Mouse (Mus musculus) retina, postnatal 1 day (tissue): ENCODE data around the gene Garem2.
"Not testable (repeated sequence)": the region's sequence is repeated elsewhere in the genome, so short reads cannot be mapped to it uniquely, and the experiment has no call there.

Experiments
- DNase-seq: peaks from one replicate; pipeline ENCODE4 v3.0.0-alpha.2; 2012

Gene Garem2

GRCm38 (mm10) chr5:30104841-30105667, at the start of gene Garem2:
Gene Garem2 (plus strand): TSS chr5:30105161.
- peak; percentile 65 for DNase-seq

GRCm38 (mm10) chr5:30058216-30058731, 46.7 kb upstream of the Garem2 start:
- DNase-seq, result no peak

- not testable (repeated sequence) for DNase-seq
These were observed 45.4 kb upstream of the Garem2 start for GRCm38 (mm10) chr5:30059607-30060006.

GRCm38 (mm10) chr5:30067726-30068125, 37.2 kb upstream of the Garem2 start:
- DNase-seq, result no peak

- DNase-seq, result no peak
These were observed 33.3 kb upstream of the Garem2 start for GRCm38 (mm10) chr5:30071677-30072076.

GRCm38 (mm10) chr5:30072377-30072776, 32.6 kb upstream of the Garem2 start:
- no peak for DNase-seq

GRCm38 (mm10) chr5:30072825-30073821, 31.8 kb upstream of the Garem2 start, which contains the start of gene Tyms:
Gene Tyms (minus strand): TSS chr5:30073617.
- DNase-seq, result peak; percentile 92

GRCm38 (mm10) chr5:30092701-30093100, 12.3 kb upstream of the Garem2 start:
- no peak for DNase-seq

- no peak for DNase-seq
These were observed 10.6 kb upstream of the Garem2 start for GRCm38 (mm10) chr5:30094399-30094798.

- no peak for DNase-seq
These were observed 9.2 kb upstream of the Garem2 start for GRCm38 (mm10) chr5:30095731-30096130.

GRCm38 (mm10) chr5:30098260-30098659, 6.7 kb upstream of the Garem2 start:
- no peak for DNase-seq

GRCm38 (mm10) chr5:30103340-30103739, 1.6 kb upstream of the Garem2 start:
- no peak for DNase-seq

- peak; percentile 77 for DNase-seq
These were observed 622 bp upstream of the Garem2 start for GRCm38 (mm10) chr5:30104339-30104738.

GRCm38 (mm10) chr5:30105668-30106300, 823 bp downstream of the Garem2 start, which contains the start of gene 3110082J24Rik:
Gene 3110082J24Rik (minus strand): TSS chr5:30106086.
- peak; percentile 47 for DNase-seq

- no peak for DNase-seq
These were observed 1.8 kb downstream of the Garem2 start for GRCm38 (mm10) chr5:30106756-30107155.

GRCm38 (mm10) chr5:30107186-30107585, 2.2 kb downstream of the Garem2 start:
- peak; percentile 71 for DNase-seq

- peak; percentile 34 for DNase-seq
These were observed 2.7 kb downstream of the Garem2 start for GRCm38 (mm10) chr5:30107611-30108041.

GRCm38 (mm10) chr5:30108233-30108632, 3.3 kb downstream of the Garem2 start:
- no peak for DNase-seq

- DNase-seq, result no peak
These were observed 4.9 kb downstream of the Garem2 start for GRCm38 (mm10) chr5:30109899-30110298.

- DNase-seq, result peak; percentile 71
These were observed 5.6 kb downstream of the Garem2 start for GRCm38 (mm10) chr5:30110371-30111060.

GRCm38 (mm10) chr5:30111126-30111525, 6.2 kb downstream of the Garem2 start:
- DNase-seq, result peak; percentile 85

- no peak for DNase-seq
These were observed 6.8 kb downstream of the Garem2 start for GRCm38 (mm10) chr5:30111771-30112170.
